ENCODE assay signal across 14 mouse cellular contexts in genomic region chr17:87773175-87773574, GRCm38 (mm10). TPM values are rescaled to one million over a fixed set of nuclear protein-coding genes. Genes with fewer than 3 reads are reported as not detected.
DNase-seq lines count a peak whose midpoint lies in the region; ATAC-seq and TF ChIP-seq lines count a peak whose summit lies in the region.
"Had no signal": no experiment of that assay in that cellular context is flagged by ENCODE, and none has a peak within 500 bp of the region (broad histone marks: within the 10 kb centered on the region; RNA-seq: fewer than 3 reads in every experiment).

No protein-coding gene starts in this region.

- no peaks in the 10 kb centered on the region for H3K27me3 ChIP-seq in forebrain, postnatal 0 days (ENCODE audit: insufficient read depth, low read length)
- no peaks in the 10 kb centered on the region for H3K27me3 ChIP-seq in forebrain, embryonic 16.5 days (replicated peaks; ENCODE audit: control insufficient read depth, insufficient read depth, low read length)
- no peaks in the 10 kb centered on the region for H3K27me3 ChIP-seq in lung, embryonic 14.5 days (ENCODE audit: insufficient read depth, low read length)
- H3K27me3 ChIP-seq: forebrain, embryonic 15.5 days; neural tube, embryonic 13.5 days had no signal

- no peaks in the 10 kb centered on the region for H3K36me3 ChIP-seq in forebrain, postnatal 0 days (ENCODE audit: insufficient read depth)
- H3K36me3 ChIP-seq in forebrain, embryonic 16.5 days (ENCODE audit: control insufficient read depth, insufficient read depth), result no peaks in the 10 kb centered on the region
- H3K36me3 ChIP-seq in lung, embryonic 14.5 days (ENCODE audit: insufficient read depth), result no peaks in the 10 kb centered on the region
- H3K36me3 ChIP-seq: forebrain, embryonic 15.5 days; neural tube, embryonic 13.5 days had no signal

- H3K9me3 ChIP-seq in forebrain, postnatal 0 days (ENCODE audit: low read length), result no peaks in the 10 kb centered on the region
- no peaks in the 10 kb centered on the region for H3K9me3 ChIP-seq in forebrain, embryonic 16.5 days (ENCODE audit: control insufficient read depth, low read length)
- H3K9me3 ChIP-seq in lung, embryonic 14.5 days (ENCODE audit: low read depth, low read length), result no peaks in the 10 kb centered on the region
- H3K9me3 ChIP-seq: forebrain, embryonic 15.5 days had no signal

- no peak overlapping the region for H3K4me3 ChIP-seq in forebrain, postnatal 0 days (ENCODE audit: low read depth, low read length)
- no peak overlapping the region for H3K4me3 ChIP-seq in forebrain, embryonic 16.5 days (replicated peaks; ENCODE audit: low read length)
- no peak overlapping the region for H3K4me3 ChIP-seq in lung, embryonic 14.5 days (ENCODE audit: low read depth, low read length)
- H3K4me3 ChIP-seq: forebrain, embryonic 15.5 days; neural tube, embryonic 13.5 days had no signal

- no peaks in the 10 kb centered on the region for H3K4me1 ChIP-seq in forebrain, postnatal 0 days (ENCODE audit: insufficient read depth)
- H3K4me1 ChIP-seq in forebrain, embryonic 16.5 days (replicated peaks; ENCODE audit: control insufficient read depth, insufficient read depth, low read length), result no peaks in the 10 kb centered on the region
- H3K4me1 ChIP-seq in lung, embryonic 14.5 days (ENCODE audit: insufficient read depth), result no peaks in the 10 kb centered on the region
- H3K4me1 ChIP-seq: forebrain, embryonic 15.5 days; neural tube, embryonic 13.5 days had no signal

- no peak for ATAC-seq in forebrain, postnatal 0 days
- ATAC-seq in forebrain, embryonic 16.5 days, result no peak
- no peak for ATAC-seq in lung, embryonic 14.5 days (ENCODE audit: insufficient read depth)
- ATAC-seq: forebrain, embryonic 15.5 days had no signal

- no peak for DNase-seq in forebrain, postnatal 0 days
- DNase-seq in lung, embryonic 14.5 days, result peak; percentile 12
- no peak for DNase-seq in lung, postnatal 25 days (ENCODE audit: low spot score)
- DNase-seq in B cell, adult 2 months, result peak; percentile 8 to 21
- DNase-seq in brain, embryonic 14.5 days (ENCODE audit: low read depth), result no peak
- no peak for DNase-seq in urinary bladder, postnatal 10 days (ENCODE audit: low spot score)
- DNase-seq in urinary bladder, postnatal 25 days (ENCODE audit: low spot score), result no peak
- DNase-seq: adrenal gland, postnatal 36 days; lung, adult 18-20 months had no signal

- H3K27ac ChIP-seq in forebrain, postnatal 0 days (ENCODE audit: low read depth, low read length), result no peak overlapping the region
- H3K27ac ChIP-seq in forebrain, embryonic 16.5 days (ENCODE audit: low read length), result no peak overlapping the region
- no peak overlapping the region for H3K27ac ChIP-seq in lung, embryonic 14.5 days (ENCODE audit: low read depth)
- H3K27ac ChIP-seq: forebrain, embryonic 15.5 days; neural tube, embryonic 13.5 days had no signal

- WGBS in forebrain, postnatal 0 days, result 70% methylated on average over 3 of the region's 3 CpGs
- whole genome bisulfite sequencing in forebrain, embryonic 16.5 days, result 76% methylated on average over 3 of the region's 3 CpGs
- 66% methylated on average over 3 of the region's 3 CpGs for WGBS in lung, embryonic 14.5 days

- no peak for TF ChIP-seq POLR2A in brain, embryonic 14.5 days (IDR thresholded peaks at IDR 0.05; ENCODE audit: borderline replicate concordance, extremely low read depth, insufficient read depth, insufficient read length, poor library complexity, severe bottlenecking)

- no peak overlapping the region for H3K4me2 ChIP-seq in forebrain, postnatal 0 days (ENCODE audit: low read depth)
- H3K4me2 ChIP-seq in forebrain, embryonic 16.5 days (ENCODE audit: low read length), result no peak overlapping the region
- H3K4me2 ChIP-seq in lung, embryonic 14.5 days, result no peak overlapping the region
- H3K4me2 ChIP-seq: forebrain, embryonic 15.5 days; neural tube, embryonic 13.5 days had no signal

- no peak overlapping the region for H3K9ac ChIP-seq in forebrain, postnatal 0 days
- no peak overlapping the region for H3K9ac ChIP-seq in forebrain, embryonic 16.5 days (replicated peaks; ENCODE audit: low read depth, low read length)
- no peak overlapping the region for H3K9ac ChIP-seq in lung, embryonic 14.5 days
- H3K9ac ChIP-seq: forebrain, embryonic 15.5 days; neural tube, embryonic 13.5 days had no signal

- peak; percentile 48 for TF ChIP-seq CTCF in forebrain, postnatal 0 days (IDR thresholded peaks at IDR 0.05; ENCODE audit: low read depth)
- TF ChIP-seq CTCF in lung, embryonic 14.5 days (IDR thresholded peaks at IDR 0.05; ENCODE audit: low read depth), result peak; percentile 50
- peak; percentile 50; the same call in 1 of the 2 replicates for TF ChIP-seq CTCF in brain, embryonic 14.5 days (IDR thresholded peaks at IDR 0.05; ENCODE audit: borderline replicate concordance, extremely low read depth, insufficient read depth, insufficient read length)

RNA-seq across cellular contexts. Expression of gene Kcnk12, which starts 24.6 kb away (rescaled TPM):
- 6.9 and 7.9 TPM in 2 replicates for total RNA-seq in forebrain, postnatal 0 days (2014; rRNA removed)
- 3.3 and 4.5 TPM in 2 replicates for polyA plus RNA-seq in forebrain, postnatal 0 days (2015; fragmentation: Nextera tagmentation; extraction: Ambion mirVana)
- 0.82 and 1.3 TPM in 2 replicates for polyA plus RNA-seq in forebrain, embryonic 16.5 days (2015; fragmentation: Nextera tagmentation; extraction: Ambion mirVana)
- not detected in 2 replicates for polyA plus RNA-seq in lung, embryonic 14.5 days (2014; fragmentation: Nextera tagmentation; extraction: Ambion mirVana)
- 1.4 and 2.1 TPM in 2 replicates for polyA plus RNA-seq in brain, embryonic 14.5 days (2012; rRNA removed)
- total RNA-seq: heart, adult 8-10 months had no signal
- polyA plus RNA-seq: intestine, embryonic 14.5 days had no signal

Comparison
In these comparisons a context has a peak if more than half of its experiments do, and no peak if none do; other contexts are left out.
1. DNase-seq: peak in lung, embryonic 14.5 days (single experiment) and B cell, adult 2 months (2 of 2); none in forebrain, postnatal 0 days (single experiment), lung, postnatal 25 days (single experiment), brain, embryonic 14.5 days (single experiment), urinary bladder, postnatal 10 days (single experiment) and urinary bladder, postnatal 25 days (single experiment).
2. Peak in every context shown above with its lines, with median percentiles within 50 percentile points of each other: CTCF ChIP-seq.